Mouse (Mus musculus) G1E-ER4 (cell line): ENCODE results near the gene Bak1. TPM values are rescaled to one million over a fixed set of nuclear protein-coding genes. Genes with fewer than 3 reads are reported as not detected.

Source experiments
- GATA1 ChIP-seq: IDR thresholded peaks from one replicate; pipeline ENCODE4 v1.8.0; 2012; ENCODE audit warnings: low read length, inconsistent platforms
- polyA plus RNA-seq: library from polyadenylated mRNA; stranded (reverse); fragments of >175 nt; gene quantifications from 2 replicates; pipeline ENCODE4 v1.2.3, GENCODE M21; 2012

The Bak1 gene
- polyA plus RNA-seq, 1 experiment: 211 TPM

DNA sequence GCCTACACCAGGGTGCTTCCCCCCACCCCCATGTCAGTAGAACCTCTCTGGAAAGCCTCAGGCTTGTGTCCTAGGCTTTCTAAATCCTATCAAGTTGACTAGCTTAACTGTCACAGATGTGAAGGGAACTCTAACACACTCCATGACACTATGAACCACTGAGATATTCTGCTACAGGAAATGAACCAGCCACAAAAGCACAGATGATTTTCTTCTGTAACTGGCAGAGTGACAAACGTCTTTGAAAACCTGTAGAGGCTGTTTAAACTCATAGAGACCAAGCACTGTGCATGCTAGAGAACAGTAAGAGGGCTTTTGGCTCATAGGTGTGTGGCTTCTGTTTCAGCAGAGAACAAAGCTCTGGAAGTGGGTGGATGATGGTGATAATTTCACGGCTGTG lies 47.8 kb downstream of the Bak1 start:
- TF ChIP-seq GATA1: no peak

DNA sequence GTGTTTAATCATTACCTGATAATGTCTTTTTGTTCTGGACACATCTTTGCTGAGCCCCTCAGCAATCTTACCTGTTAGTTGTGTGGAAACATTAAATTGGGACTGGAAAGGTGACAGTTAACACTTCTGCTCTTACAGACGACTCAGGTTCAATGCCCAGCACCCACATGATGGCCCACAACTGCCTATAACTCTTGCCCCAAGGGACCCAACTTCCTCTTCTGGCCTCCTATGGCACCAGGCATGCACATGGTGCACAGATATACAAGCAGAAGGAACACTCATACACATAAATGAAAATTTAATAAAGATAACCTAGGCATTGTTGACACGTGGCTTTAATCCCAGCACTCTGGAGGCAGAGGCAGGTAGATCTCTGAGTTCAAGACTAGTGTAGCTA lies 49.4 kb downstream of the Bak1 start:
- TF ChIP-seq GATA1: no peak

DNA sequence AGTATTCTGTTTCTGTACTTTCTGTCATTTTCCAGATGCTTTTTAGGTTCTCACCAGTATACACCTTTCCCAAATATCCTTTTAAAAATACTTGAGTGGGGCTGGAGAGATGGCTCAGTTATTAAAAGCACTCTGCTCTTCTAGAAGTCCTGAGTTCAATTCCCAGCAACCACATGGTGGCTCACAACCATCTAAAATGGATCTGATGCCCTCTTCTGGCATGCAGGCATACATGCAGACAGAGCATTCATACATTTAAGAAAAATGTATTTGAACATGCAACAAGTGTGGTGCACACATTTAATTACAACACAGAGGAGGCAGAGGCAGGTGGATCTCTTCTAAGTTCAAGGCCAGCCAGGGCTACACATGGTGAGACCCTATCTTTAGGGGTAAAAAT lies 53.4 kb downstream of the Bak1 start:
- TF ChIP-seq GATA1: no peak

DNA sequence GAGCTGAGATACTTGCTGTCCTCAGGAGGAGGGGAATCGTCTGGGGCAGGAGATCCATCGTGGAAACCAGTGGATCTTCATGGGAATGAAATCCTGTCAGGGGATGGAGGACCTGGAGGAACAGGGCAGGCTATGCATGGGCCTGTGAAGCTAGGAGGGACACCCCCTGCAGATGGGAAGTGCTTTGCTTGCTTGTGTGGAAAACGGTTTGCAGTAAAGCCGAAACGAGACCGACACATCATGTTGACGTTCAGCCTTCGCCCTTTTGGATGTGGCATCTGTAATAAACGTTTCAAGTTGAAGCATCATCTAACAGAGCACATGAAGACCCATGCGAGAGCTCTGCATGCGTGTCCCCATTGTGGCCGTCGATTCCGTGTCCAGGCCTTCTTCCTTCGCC lies 54.3 kb downstream of the Bak1 start:
- no peak for TF ChIP-seq GATA1

DNA sequence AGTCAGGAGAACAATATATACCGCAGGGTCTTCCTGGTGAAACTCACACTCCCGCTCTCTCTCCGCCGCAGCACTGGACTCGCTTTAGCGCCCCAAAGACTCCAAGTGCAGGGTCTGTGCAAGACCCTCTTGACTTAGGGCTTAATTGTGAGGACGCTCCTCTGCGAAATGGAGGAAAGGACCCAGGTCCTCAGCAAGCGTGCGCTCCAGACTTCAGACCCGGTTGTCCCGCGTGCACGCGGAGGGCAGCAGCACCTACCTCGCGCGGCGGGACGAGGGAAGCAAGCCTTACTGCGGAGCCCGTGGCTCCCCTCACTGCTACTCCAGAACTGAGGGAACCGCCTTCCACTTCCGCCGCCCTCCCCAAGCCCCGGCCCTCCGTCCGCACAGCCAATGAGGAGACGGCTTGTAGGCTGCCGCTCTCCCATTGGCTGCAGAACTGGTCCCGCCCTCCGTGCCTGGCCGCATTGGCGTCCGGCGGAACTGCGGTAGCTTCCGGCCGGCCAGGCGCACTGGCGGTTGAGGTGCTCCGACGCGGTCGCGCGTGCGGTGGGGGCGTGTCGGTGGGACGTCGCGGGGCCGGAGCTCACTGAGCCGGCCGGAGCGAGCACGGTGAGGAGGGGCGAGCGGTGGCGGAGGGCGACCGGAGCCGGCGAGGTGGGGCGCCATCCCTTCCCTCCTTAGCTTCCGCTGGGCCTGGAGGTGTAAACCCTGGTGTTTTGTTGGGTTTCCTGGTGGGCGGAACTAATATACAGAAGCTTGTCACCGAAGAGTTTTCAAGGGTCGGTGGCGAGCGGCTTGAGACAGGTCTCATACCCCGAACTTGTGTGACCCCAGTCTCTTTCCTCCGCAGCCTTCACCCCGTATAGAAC lies 55.9 kb downstream of the Bak1 start, which contains the start of gene Zbtb9:
TSS of gene Zbtb9 (plus strand) at position 465 of the 872 bp plus-strand sequence.
- no peak for TF ChIP-seq GATA1

DNA sequence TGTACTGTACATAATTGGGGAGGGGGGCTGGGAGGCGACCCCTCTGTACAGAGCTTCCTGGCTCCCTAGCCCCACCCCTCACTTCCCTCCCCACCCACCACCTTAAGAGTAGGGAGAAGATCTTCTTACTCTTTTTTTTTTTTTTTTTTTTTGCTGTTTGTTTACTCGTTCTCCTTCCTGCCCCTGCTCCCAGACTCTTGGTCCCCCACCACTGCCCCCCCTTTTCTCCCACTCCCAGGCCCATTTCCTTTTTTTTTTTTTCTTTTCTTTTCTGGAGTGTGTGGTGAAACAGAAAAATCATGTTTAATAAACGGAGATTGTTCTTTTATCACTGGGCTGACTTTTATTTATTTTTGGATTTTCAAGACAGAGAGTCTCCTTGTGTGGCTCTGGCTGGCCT lies 56.7 kb downstream of the Bak1 start:
- TF ChIP-seq GATA1: no peak

DNA sequence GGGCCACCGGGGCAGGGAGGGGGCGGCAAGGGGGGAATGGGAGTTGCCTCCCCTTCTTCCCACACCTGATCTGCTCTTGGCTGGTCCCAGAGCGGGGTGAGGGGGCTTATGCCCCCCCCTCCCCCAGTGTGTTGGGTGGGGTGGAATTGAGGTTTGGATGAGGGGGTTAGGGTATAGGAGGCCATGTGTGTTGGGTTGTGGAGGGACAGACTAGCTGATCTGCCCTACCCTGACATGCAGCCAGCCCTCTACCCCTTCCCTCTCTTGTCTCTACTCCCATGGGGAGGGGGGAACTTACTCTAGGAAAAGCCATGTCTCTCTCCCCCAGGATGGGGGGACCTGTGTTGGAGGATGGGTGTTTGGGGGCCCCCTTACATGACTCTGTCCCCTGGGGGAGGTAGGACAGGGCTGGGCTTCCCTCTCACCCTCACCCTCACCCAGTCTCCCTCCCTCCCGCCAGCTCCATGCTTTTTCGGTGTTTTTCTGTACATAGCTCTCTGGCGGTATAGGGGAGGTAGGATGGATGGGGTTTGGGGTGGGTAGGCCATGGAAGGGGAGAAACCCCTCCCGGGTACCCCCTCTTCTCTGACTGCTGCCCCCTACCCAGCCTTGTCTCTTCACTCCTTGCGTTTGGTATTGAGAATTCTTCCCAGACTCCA lies 57.4 kb downstream of the Bak1 start:
- no peak for TF ChIP-seq GATA1

DNA sequence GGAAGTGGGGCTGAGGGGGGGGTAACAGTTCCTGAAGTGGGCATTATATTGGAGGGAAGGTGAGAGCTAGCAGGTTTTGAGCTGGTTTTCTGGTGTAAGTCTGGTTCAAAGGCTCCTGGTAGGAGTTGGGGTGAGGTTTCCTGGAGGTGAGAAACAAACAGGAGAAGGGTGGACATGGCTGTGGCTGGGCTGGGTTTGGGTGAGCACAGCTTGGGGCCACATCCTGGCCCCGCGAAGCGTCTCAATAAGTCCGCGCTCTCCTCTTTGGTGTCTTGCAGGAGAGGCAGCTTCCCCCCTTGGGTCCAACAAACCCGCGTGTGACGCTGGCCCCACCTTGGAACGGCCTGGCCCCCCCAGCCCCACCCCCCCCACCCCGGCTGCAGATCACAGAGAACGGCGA lies 58.6 kb downstream of the Bak1 start:
- no peak for TF ChIP-seq GATA1

Other genes with a start within 250 kb of the Bak1 start
- gene Bnip1, start 247.9 kb downstream of the Bak1 start, polyA plus RNA-seq: 27.5 and 34.4 TPM in 2 replicates
- not detected in 2 replicates for gene Nkx2-5, start 184.0 kb downstream of the Bak1 start, polyA plus RNA-seq
- gene Kifc5b, start 111.9 kb downstream of the Bak1 start, polyA plus RNA-seq: 31.9 and 36.2 TPM in 2 replicates
- 16.7 and 18.8 TPM in 2 replicates for gene Phf1, start 96.0 kb downstream of the Bak1 start, polyA plus RNA-seq
- 473 and 542 TPM in 2 replicates for gene Cuta, start 89.4 kb downstream of the Bak1 start, polyA plus RNA-seq
- gene Syngap1, start 87.8 kb downstream of the Bak1 start, polyA plus RNA-seq: 19.3 and 20.8 TPM in 2 replicates
- 7.7 and 12.8 TPM in 2 replicates for gene Zbtb9, start 55.8 kb downstream of the Bak1 start, polyA plus RNA-seq
- gene Itpr3, start 28.3 kb upstream of the Bak1 start, polyA plus RNA-seq: 3.4 and 3.8 TPM in 2 replicates
- 241 and 349 TPM in 2 replicates for gene Uqcc2, start 104.9 kb upstream of the Bak1 start, polyA plus RNA-seq
- not detected in 2 replicates for gene Ip6k3, start 138.8 kb upstream of the Bak1 start, polyA plus RNA-seq
- gene Lemd2, start 175.5 kb upstream of the Bak1 start, polyA plus RNA-seq: 78.6 and 92.5 TPM in 2 replicates